Mouse (Mus musculus) neutrophil, adult 65 days (primary cell): ENCODE results near the gene 2610507B11Rik. TPM values are rescaled to one million over a fixed set of nuclear protein-coding genes. Genes with fewer than 3 reads are reported as not detected.

ENCODE experiments used
- total RNA-seq: library from RNA; stranded (reverse); gene quantifications from 2 replicates; pipeline ENCODE4 v1.2.4, GENCODE M21; 2023

Gene 2610507B11Rik
- total RNA-seq: 45.5 and 59.1 TPM in 2 replicates

GRCm38 (mm10) chr11:78261380-78262352, at the start of gene 2610507B11Rik:
TSS of gene 2610507B11Rik (plus strand) at chr11:78261752.

DNA sequence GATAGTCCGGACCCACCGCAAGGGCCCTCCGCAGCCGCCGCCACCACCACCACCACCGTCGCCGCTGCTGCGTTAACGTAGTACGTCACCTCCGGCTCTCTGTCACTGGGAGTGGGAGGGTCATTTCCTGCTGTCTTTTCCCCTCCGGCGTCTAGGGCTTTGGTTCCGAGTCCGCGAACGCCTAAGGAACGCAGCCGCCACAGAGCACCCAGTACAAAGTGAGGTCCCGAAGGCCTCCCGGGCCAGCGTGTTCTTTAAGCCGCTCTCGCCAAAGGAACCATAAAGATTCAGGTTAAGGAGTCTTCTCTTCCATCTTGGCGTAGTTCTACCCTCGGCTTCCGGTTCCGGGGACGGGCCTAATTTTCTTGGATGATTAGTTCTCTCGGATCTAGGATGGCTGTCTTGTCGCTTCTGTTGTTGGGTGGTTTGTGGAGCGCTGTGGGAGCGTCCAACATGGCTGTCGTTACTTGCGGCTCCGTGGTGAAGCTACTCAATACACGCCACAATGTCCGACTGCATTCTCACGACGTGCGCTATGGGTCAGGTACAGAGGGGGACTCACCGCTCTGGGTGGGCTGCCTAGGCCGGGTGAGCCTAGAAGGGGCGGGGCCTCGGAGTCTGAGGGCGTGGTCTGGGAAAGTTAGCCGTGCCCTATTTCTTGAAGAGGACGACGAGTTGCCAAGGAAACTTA, 15.8 kb upstream of the 2610507B11Rik start, which contains the start of the genes Sdf2 and Supt6:
TSS of gene Sdf2 (plus strand) at position 120 of the 691 bp plus-strand sequence.
TSS of gene Supt6 (minus strand) at position 361 of the 691 bp plus-strand sequence.

DNA sequence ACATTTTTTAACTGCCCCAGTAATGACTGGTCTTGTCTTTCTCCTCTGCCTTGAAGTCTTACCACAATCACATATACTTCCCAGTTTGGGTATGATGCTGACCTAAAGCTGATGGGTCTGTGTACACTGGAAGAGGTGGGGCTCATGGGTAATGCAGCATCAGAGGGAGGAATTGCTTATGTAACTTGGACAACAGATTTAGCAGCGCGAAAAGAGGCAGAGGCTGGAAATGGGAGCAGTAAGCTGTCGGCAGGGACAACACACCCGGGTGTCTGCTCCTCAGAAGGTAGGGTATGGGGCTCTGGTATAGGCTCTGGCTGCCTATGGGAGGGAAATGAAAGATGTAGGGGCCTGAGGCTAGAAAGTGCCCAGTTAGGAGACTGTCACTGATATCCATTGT, 29.1 kb downstream of the 2610507B11Rik start, which contains the start of gene BC030499:
TSS of gene BC030499 (plus strand) at position 188 of the 400 bp plus-strand sequence.

DNA sequence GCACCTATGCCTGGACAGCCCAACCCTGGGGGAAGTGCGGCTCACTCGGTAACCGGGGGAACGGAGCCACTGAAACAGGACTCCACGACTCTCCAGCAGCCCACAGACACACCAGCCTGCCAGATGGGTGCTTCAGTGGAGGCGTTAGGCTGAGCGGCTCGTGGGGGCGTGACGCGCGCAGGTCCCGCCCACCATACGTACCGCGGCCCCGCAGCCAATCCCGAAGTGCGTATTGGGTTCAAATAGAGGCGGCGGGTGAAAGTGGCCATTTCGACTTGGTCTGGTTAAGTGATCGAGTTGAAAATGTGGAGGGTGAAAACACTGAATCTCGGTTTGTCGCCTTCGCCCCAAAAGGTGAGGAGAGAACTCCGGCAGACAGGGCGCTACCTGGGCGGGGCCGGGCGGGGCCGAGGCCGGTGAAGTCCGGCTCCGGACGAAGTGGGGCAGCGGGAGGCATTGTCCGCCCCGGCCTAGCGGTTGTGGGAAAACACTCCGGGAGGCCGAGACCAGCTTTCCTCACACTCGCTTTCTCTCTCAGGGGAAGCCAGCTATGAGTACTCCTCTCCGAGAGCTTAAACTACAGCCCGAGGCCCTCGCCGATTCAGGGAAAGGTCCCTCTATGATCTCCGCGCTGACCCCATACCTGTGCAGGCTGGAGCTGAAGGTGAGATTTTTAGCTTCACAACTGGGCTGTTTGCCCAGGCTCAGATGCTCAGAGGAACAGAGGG, 40.0 kb downstream of the 2610507B11Rik start, which contains the start of gene Spag5:
TSS of gene Spag5 (plus strand) at position 173 of the 728 bp plus-strand sequence.

GRCm38 (mm10) chr11:78322860-78323259, 61.3 kb downstream of the 2610507B11Rik start, which contains the start of gene Aldoc:
TSS of gene Aldoc (plus strand) at chr11:78322968.

GRCm38 (mm10) chr11:78327634-78328511, 66.3 kb downstream of the 2610507B11Rik start, which contains the start of gene Pigs:
TSS of gene Pigs (plus strand) at chr11:78328415.

Other genes with a start within 250 kb of the 2610507B11Rik start
- 2.1 and 3.3 TPM in 2 replicates for gene Dhrs13, start 229.5 kb upstream of the 2610507B11Rik start, total RNA-seq
- gene Flot2, start 223.8 kb upstream of the 2610507B11Rik start, total RNA-seq: 144 and 162 TPM in 2 replicates
- gene Eral1, start 181.4 kb upstream of the 2610507B11Rik start, total RNA-seq: 15.6 and 17.2 TPM in 2 replicates
- 48.2 and 54.2 TPM in 2 replicates for gene Fam222b, start 167.1 kb upstream of the 2610507B11Rik start, total RNA-seq
- 2.9 and 3.7 TPM in 2 replicates for gene Traf4, start 96.2 kb upstream of the 2610507B11Rik start, total RNA-seq
- 3.6 and 3.9 TPM in 2 replicates for gene Nek8, start 85.1 kb upstream of the 2610507B11Rik start, total RNA-seq
- 6.2 and 12.3 TPM in 2 replicates for gene Tlcd1, start 85.0 kb upstream of the 2610507B11Rik start, total RNA-seq
- gene Rpl23a, start 78.2 kb upstream of the 2610507B11Rik start, total RNA-seq: 588 and 767 TPM in 2 replicates
- gene Rab34, start 73.3 kb upstream of the 2610507B11Rik start, total RNA-seq: 0.93 and 9.1 TPM in 2 replicates
- gene Proca1, start 68.4 kb upstream of the 2610507B11Rik start, total RNA-seq: 0.66 and 2.1 TPM in 2 replicates
- 41.3 and 43.1 TPM in 2 replicates for gene Sdf2, start 16.0 kb upstream of the 2610507B11Rik start, total RNA-seq
- gene Supt6, start 15.8 kb upstream of the 2610507B11Rik start, total RNA-seq: 55.6 and 76.7 TPM in 2 replicates
- not detected in 2 replicates for gene BC030499, start 29.1 kb downstream of the 2610507B11Rik start, total RNA-seq
- gene Spag5, start 39.8 kb downstream of the 2610507B11Rik start, total RNA-seq: 61.2 and 103 TPM in 2 replicates
- gene Aldoc, start 61.2 kb downstream of the 2610507B11Rik start, total RNA-seq: 2.1 and 2.5 TPM in 2 replicates
- gene Pigs, start 66.7 kb downstream of the 2610507B11Rik start, total RNA-seq: 34.3 and 40.8 TPM in 2 replicates
- gene Unc119, start 81.7 kb downstream of the 2610507B11Rik start, total RNA-seq: 115 and 123 TPM in 2 replicates
- not detected in 2 replicates for gene Foxn1, start 124.8 kb downstream of the 2610507B11Rik start, total RNA-seq
- gene Slc13a2, start 160.5 kb downstream of the 2610507B11Rik start, total RNA-seq: not detected in 2 replicates
- gene Slc46a1, start 203.9 kb downstream of the 2610507B11Rik start, total RNA-seq: 0.47 and 0.86 TPM in 2 replicates
- gene Sarm1, start 236.0 kb downstream of the 2610507B11Rik start, total RNA-seq: 0.09 and 0.60 TPM in 2 replicates
- not detected in 2 replicates for gene Vtn, start 237.3 kb downstream of the 2610507B11Rik start, total RNA-seq
- gene Sebox, start 241.7 kb downstream of the 2610507B11Rik start, total RNA-seq: not detected in 2 replicates